Mouse (Mus musculus): ENCODE data around the gene Stum. TPM values are rescaled to one million over a fixed set of nuclear protein-coding genes. Genes with fewer than 3 reads are reported as not detected.
"Not testable (repeated sequence)": the region's sequence is repeated elsewhere in the genome, so short reads cannot be mapped to it uniquely, and the experiment has no call there.

Stum gene
- total RNA-seq, 2 experiments from 2014 or later: not detected

DNA sequence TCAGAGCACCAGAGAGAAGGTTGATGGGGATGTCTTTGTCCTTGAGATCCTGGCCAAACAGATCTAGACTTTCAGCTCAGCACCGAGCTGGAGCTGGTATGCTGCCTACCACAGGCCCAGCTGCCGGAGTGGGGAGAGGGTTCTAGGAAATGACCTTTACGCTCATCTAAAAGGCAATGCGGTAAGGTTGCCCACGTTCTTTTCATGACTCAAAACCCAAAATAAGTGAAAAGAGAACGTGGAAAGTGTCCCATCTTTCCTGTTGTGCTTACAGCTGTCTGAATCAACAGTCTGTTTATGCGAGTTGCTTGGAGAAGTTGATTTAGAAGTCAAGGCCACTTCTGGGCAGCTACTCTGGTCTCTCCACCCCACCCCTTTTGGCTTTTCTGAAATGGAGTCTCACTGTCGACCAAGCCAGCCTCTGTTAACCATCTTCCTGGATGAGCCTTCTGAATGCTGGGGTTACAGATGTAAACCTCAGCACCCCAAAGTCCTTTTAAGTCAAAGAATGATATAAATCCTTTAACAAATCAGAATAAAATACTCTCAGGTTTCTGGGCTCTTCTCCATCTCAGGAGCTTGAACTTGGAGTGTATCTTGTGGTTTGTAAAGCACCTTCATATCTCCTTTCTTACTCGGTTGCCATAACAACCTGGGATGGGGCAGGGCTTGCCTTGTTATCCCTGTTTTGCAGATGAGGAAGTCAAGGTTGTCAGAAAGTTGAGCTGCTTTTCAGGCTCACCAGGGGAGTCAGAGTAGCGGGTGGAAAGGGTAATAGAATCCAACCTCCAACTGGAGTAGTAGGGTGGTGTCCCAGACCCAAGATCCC, 92.3 kb downstream of the Stum start:
- ATAC-seq (replicated peaks; ENCODE audit: low FRiP score, poor library complexity, severe bottlenecking): no peak

DNA sequence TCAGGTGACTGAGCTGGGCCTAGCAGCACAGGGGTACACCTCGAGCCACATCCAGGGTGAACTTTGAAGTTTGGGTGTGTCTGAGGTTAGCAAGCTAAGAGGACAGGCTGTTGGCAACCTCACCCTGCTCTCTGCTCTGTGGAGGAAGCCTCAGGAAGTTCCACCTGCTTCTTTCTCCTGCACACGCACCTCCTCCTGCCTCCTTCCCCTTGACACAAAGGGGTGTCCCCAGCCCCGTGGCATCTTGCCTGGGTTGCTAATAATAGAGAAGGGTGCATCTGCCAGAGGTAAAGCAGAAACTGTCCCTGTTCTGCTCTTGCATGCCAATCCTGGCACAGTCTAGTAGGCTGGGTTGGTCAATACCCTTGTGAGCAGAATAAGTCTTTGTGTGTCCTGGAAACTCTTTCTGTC, 93.0 kb downstream of the Stum start:
- no peak for ATAC-seq (replicated peaks; ENCODE audit: low FRiP score, poor library complexity, severe bottlenecking)

DNA sequence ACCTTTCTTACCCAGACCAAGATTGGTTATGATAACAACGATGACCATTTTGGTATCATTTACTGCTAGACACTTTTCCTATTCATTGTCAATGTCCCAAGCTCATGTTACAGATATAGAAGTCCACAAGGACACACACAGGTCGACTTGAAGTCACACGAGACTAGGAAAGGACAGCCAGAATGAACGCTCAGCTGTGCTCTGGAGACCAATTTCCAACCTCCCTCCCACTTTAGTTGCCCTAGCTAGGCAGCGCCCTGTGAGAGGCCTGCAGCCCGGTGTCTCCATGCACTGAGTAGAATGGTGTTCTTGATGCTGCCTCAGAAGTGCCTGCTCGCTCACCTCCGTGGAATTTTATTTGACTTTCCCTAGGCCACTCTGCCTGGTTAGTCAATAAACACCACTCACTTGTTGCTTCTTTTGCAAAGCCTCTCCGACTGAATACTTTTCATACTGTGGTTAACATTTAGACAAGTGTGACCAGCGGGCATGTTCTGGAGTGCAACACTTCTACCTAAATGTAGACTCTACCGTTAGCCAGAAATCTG, 94.0 kb downstream of the Stum start:
- not testable (repeated sequence) for ATAC-seq (replicated peaks; ENCODE audit: low FRiP score, poor library complexity, severe bottlenecking)

DNA sequence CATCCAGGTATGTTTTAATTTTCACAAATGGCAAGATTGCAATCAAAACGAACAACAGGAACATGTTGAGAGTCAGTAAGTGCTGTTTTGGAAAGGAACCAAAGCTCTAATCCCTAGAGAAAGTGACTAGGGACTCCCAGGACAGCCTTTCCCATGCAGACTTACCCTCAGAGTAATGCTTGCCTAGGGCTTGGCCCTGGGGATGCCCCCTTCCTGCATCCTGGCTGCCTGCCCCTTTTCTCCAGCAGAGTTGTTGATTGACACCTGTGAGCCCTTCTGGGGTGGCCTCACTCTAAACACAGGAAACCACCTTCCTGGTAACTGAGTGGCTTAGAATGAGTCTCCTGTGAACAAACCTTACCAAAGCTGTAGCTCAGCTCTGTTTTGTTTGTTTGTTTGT, 94.8 kb downstream of the Stum start:
- ATAC-seq (replicated peaks; ENCODE audit: low FRiP score, poor library complexity, severe bottlenecking): no peak

DNA sequence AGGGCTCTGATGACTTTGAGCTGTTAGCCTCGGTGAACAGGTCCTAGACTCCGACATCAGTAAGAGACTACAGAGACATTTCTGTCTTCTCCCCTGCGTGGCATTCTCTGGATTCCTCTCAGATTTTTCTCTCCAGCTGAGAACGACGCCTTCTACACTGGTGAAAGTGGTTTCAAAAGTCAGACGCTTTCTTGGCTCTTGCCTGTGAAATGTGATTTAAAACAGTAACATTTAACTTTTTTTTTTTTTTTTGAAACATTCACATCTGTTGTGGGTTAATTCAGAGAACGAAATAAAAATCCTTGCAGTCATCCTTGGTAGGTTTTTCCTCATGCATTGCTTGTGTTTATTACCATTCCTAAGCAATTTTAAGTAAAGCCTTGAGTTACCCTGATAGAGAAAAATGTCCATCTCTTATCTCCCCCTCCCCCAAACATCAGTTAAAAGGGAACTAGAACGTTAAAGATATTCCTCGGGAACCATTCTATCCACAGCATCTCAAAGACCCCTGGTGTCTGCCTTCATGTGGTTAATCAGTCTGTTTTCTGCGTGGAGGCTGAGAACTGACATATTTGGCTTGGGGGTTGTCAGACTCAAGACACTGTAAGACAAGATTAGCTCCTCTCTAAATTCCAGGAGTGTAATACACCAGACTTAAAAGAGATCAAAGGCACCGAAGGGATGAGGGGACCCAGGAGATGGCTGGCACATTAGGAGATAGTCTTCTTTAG, 95.4 kb downstream of the Stum start:
- ATAC-seq (replicated peaks; ENCODE audit: low FRiP score, poor library complexity, severe bottlenecking): no peak

DNA sequence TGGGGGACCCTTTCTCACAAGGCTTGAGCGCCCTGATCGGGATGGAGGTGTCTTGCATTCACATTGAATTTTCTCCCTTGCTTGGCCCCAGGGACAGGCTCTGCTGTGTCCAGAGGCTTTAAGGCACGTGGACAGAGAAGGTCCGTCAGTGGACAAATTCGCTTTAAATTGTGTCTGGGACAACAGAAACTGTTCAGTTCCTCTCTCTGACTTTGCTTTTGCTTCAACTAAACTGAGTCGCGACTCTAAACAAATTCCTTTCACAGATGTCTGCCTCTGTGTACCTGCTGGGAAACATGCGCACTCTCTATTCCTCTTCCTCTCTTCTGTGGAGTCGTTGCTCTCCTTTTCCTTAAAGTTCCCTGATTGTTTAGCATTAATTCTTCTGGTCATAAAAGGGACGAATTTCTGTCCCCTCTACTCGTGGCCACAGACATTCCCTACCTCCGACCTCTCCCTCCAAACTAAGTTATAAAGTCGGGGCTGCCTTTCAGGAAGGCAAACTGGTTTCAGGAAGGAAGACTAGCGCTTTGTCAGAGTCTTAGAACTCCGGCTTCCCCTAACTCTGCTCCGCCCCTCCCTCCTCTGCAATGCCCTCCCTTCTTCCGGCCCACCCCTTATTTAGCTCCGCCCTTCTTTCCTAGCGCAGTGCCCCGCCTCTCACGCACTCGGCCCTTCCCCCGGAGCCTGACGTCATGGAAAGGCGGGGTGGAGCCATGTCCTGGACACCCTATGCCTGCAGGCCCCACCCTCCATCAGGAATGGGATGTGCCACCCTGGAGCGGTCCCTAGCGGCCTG, 96.2 kb downstream of the Stum start:
- peak; percentile 99 for ATAC-seq (replicated peaks; ENCODE audit: low FRiP score, poor library complexity, severe bottlenecking)

DNA sequence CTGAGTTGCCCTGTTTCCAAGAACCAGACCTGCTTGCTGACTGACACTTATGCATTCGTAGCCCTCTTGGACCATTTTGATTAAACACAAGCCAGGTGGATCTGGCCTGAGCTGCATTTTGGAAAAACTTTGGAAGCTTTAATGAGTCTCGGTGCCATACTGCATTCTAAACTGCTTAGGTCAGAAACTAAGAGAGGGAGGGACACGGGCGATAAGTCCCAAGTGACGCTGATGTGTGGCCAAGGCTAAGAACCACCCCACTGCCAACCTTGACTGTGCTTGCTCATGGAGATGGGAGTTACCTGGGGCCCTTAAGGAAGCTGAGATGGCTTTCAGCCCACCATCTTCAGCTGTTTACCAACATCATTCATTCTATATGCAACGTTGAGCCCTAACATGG, 98.0 kb downstream of the Stum start:
- no peak for ATAC-seq (replicated peaks; ENCODE audit: low FRiP score, poor library complexity, severe bottlenecking)

DNA sequence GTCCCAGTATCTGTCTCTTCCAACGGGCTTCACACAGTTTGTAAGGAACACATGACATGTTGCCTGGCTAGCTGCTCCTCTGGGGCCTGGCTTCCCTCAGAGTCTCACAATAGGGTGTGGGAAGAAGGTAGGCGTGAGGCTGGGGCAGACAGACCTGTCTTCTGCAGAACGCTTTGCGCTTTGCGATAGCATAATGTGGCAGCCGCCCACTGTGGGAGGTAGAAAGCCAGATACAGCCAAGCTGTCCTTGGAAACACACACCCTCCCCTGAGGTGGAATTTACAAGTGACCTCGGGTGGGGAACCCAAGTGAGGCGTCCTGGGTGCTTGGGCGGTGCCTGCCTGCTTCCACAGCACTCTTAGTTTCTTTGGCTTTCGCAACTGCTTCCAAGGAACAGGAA, 98.8 kb downstream of the Stum start:
- ATAC-seq (replicated peaks; ENCODE audit: low FRiP score, poor library complexity, severe bottlenecking): no peak

DNA sequence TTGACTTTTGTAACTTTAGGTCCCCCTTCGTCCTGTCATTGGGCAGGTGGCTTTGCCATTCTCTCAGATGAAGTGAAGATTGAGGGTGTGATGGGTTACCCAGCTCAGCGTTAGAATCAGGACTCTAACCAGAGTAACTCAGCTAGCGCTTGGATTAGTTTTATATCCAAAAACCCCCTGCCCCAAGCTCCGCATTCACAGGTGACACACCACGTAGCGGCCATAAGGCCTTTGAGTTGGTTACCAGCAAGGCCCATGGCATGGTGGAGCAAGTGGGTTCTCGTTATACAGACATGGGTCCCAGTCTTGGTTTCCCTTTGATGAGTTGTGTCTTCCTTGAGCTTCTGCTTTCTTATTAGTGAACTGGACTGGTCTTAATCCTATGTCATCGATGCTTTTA, 99.4 kb downstream of the Stum start:
- ATAC-seq (replicated peaks; ENCODE audit: low FRiP score, poor library complexity, severe bottlenecking): no peak

Other genes starting within 250 kb of the Stum start
- 4.2 and 12.6 TPM in 2 replicates for gene Psen2, start 220.1 kb downstream of the Stum start, total RNA-seq (2015; ENCODE audit: low replicate concordance)
- gene Psen2, start 220.1 kb downstream of the Stum start, total RNA-seq (2017; ENCODE audit: low replicate concordance): 5.9 and 7.3 TPM in 2 replicates
- gene Itpkb, start 153.0 kb downstream of the Stum start, total RNA-seq (2015; ENCODE audit: low replicate concordance): 2.5 and 6.5 TPM in 2 replicates
- 1.9 and 2.6 TPM in 2 replicates for gene Itpkb, start 153.0 kb downstream of the Stum start, total RNA-seq (2017; ENCODE audit: low replicate concordance)
- gene Parp1, start 85.4 kb upstream of the Stum start, total RNA-seq (2015; ENCODE audit: low replicate concordance): 36.4 and 38.6 TPM in 2 replicates
- 20.3 and 21.3 TPM in 2 replicates for gene Parp1, start 85.4 kb upstream of the Stum start, total RNA-seq (2017; ENCODE audit: low replicate concordance)
- gene Lin9, start 157.6 kb upstream of the Stum start, total RNA-seq (2015; ENCODE audit: low replicate concordance): 84.3 and 95.2 TPM in 2 replicates
- 62.6 and 87.4 TPM in 2 replicates for gene Lin9, start 157.6 kb upstream of the Stum start, total RNA-seq (2017; ENCODE audit: low replicate concordance)
- gene Mixl1, start 213.5 kb upstream of the Stum start, total RNA-seq (2015; ENCODE audit: low replicate concordance): not detected in 2 replicates
- not detected in 2 replicates for gene Mixl1, start 213.5 kb upstream of the Stum start, total RNA-seq (2017; ENCODE audit: low replicate concordance)
- 14.8 and 18.9 TPM in 2 replicates for gene Acbd3, start 242.5 kb upstream of the Stum start, total RNA-seq (2015; ENCODE audit: low replicate concordance)
- 22.2 and 26.7 TPM in 2 replicates for gene Acbd3, start 242.5 kb upstream of the Stum start, total RNA-seq (2017; ENCODE audit: low replicate concordance)

All from erythroid progenitor cell, adult 5-6 weeks (primary cell).